Mouse (Mus musculus) adrenal gland, adult 18-20 months (tissue): Measurements from ENCODE around the gene Gm11037. TPM values are rescaled to one million over a fixed set of nuclear protein-coding genes. Genes with fewer than 3 reads are reported as not detected.

ENCODE experiments used
- DNase-seq, 2 experiments: peaks; one replicate each; pipeline ENCODE4 v3.0.0; 2021 to 2022; ENCODE audit warnings: low spot score in 2 of 2
- total RNA-seq, 2 experiments: library from RNA; stranded (reverse); gene quantifications; 1 replicate in 1 of 2; 2 replicates in 1 of 2; pipeline ENCODE4 v1.2.3; 2021

Gm11037 gene
- total RNA-seq, 2 experiments from 2014 or later: not detected

DNA sequence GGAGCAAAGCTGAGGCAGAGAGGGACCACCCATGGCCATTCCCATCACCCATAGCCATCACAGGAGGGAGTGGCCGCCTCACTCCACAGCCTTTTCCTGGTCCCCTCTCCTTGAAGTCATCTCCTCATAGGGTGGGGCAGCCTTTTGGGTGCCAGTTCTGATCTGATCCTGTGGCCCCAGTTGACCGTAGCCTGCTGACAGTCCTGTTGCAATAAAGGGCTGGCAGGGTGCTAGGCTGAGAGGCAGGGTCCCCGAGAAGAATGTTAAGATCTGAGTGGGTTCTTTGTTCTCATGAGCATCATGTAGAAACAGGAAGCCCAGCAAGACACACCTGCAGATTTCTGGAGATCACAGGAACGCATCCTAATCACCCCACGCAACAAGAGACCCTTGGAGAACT is 5.1 kb upstream of the Gm11037 start:
- no peak for DNase-seq

DNA sequence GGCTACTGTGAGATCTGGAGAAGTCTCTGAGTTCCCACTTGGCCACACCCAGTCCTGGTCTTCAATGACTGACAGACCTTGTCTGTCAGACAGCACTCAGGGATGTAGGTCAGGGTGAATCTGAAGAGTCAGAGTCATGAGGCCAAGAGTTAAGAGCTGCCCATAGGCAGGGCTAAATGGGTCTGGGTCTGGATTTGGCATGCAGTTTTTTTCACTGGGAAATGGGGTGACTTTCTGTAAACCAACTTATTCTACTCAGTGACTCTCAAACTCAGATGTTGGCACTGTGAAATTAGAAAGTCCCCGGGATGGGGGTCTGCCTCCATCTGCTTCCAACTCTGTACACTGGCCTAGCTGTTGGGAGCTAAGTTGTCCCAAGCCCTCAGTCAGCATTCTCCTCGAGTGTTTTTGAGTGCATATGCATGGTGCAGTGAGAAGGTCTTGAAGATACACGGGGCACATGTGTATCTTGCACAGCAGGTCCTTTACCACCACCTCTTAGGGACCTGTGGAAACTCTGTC is 4.6 kb upstream of the Gm11037 start:
- no peak for DNase-seq

DNA sequence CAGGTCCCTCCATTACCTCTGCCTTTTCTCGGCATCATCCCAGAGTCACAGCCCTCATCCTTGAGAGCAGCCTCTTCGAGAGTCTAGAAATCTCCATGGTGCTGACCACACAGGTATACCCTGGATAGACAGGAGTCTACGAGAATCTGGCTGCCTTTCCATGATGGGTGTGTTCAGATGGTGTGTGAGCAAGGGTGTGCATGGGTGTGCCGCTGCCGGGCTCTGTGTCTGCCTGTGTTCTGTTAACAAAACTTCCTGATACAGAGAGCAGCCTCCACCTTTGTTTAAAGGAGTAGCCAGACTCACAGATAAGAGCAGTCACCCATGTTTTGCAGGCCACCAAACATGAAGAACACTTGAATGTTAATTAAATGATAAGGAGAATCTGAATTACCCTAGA is 3.5 kb upstream of the Gm11037 start:
- DNase-seq: no peak

DNA sequence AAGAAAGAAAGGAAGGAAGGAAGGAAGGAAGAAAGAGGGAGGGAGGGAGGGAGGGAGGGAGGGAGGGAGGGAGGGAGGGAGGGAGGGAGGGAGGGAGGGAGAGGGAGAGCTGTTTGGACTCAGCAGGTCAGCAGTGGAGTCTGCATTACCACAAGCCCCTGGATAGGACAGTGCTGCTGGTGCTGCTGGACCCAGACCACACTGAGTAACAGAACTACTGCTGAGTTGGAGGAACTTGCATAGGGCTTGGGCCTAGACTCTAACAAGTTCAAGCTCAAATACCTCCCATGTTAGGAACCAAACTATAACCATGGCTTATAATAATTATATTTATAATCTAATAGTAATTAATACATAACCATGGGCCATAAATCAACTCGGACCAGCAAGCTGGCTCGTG is 2.4 kb upstream of the Gm11037 start:
- no peak for DNase-seq

DNA sequence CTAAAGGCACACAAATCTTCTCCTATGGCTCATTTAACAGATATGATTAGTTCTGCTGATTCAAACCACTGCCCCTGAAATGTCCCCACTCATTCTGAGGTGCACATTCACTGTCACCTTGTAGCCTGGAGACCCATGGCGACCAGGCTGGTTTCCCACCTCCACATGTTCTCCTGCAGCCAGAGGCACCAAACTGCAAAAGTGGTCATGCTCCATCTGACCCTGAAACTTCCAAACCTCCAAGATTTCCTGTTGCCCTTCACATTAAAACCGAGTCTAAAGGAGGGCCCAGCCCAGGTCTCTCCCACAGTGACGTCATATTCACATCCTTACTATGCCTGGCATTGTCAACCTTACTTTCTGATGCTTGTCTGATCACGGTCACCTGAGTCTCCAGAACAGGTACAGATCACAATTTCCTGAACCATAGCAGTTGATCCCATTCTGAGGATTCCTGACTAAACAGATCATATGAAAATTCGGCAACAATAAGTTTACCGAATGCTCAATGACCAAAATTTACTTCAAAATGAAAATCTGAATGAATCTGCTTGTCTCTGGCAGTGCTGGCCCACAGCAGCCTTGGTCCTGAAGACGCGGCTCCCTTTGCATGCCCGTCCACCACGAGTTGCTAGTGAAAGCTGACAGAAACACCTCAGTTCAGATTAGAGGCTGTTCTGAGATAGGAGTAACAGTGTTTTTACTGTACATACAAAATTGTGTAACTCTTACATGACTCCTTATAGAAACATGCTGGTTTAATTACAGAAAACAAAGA is 997 bp upstream of the Gm11037 start:
- DNase-seq: peak in 1 of 2 experiments; percentile 1

DNA sequence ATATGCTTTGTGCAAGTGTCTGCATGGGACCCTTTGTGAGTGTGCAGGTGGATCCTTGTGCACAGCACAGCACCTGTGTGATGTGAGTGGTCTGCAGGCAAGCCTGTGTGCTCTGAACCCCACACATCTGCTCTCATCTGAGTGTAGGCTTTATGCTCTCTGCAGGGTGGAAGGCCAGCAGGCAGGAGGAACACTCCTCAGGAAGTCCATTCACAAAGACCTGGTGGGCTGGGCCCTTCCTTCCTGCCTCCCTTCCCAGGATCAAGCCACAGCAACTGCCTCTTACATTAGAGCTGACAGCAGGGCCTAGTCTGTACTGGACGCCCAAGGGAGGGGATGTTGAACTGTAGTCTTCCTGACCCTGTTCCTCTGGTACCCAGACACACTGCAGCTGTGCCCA is 1.1 kb downstream of the Gm11037 start:
- peak in 1 of 2 experiments; percentile 1 for DNase-seq

DNA sequence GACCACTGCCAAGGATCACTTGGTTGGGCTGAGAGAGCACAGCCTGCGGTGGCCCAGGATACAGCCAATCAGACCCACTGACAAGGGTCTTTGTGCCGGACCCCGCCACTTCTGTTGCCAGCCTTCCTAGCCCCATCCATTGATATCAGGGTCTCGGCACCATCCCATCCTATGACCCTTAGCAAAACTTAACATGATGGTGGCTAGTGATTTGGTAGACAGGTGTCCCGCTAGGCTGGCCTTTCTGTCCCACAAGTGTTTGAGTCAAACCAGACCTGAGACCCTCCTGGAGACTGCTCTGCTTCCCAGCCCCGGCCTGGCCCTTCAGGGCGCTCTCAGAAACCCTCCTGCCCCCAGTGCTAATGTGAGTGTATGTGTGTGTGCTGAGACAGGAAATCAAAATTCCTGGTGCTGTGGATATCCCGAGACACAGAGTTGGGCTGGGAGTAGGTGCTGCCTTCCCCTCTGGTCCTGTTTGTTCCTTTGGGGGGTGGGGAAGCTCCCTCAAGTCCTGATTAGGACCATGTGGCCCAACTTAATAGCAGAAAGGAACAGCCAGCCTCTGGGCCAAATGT is 1.6 kb downstream of the Gm11037 start:
- DNase-seq: peak in 1 of 2 experiments; percentile 1

DNA sequence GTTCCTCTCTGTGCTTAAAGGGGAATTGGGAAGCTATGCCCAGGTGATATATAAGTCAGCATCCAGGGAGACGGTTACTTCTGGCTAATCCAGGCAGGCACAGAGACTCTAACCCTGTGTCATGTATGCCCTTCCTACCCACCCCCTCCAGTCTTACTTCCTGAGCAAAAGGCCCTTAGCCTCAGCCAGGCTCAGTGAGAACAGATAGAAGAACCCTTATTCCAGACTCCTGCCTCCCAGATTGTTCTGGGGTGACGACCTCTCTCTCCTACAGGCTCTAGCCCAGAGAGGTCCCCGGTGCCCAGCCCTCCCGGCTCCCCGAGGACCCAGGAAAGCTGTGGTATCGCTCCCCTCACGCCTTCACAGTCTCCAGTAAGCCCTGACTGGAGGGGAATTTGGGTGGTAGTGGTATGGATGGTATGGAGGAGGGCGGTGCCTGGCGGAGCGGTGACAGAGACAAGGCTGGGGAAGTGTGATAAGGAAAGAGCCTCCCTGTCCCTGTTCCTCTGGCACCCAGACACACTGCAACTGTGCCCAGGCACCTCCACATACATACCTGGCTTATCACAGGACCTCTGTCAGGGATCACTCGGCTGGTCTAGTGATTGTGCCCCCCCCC is 2.3 kb downstream of the Gm11037 start:
- DNase-seq: peak in 1 of 2 experiments; percentile 1

DNA sequence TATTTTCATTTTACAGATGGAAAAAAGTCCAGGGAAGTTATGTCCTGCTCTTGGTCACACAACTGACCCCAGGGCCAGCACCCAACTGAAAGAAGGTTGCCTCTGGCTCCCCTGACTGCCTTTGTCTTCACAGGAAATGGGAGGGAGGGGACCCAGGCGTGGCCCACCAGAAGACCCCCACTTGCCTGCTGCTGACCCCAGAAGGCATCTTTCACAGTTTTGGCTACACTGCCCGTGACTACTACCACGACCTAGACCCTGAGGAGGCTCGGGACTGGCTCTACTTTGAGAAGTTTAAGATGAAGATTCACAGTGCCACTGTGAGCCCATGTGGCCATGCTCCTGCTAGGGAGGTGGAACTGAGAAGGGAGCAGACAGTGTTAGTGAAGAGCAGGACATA is 5.0 kb downstream of the Gm11037 start:
- DNase-seq: no peak

DNA sequence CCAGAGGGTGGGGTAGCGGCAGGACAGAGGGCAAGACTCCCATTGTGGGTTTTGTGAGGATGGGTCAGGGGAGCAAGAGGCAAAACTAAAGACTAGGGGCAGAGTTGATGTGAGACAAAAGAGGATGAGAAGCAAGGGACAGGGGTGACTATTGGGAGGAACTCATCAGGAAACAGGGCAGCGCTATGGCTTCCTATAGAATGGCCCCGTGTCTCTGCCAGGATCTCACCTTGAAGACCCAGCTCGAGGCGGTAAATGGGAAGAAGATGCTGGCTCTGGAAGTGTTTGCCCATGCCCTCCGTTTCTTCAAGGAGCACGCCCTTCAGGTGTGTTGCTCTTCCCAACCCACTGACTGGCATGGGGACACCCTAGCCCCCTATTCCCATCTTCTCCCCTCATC is 5.5 kb downstream of the Gm11037 start:
- no peak for DNase-seq

DNA sequence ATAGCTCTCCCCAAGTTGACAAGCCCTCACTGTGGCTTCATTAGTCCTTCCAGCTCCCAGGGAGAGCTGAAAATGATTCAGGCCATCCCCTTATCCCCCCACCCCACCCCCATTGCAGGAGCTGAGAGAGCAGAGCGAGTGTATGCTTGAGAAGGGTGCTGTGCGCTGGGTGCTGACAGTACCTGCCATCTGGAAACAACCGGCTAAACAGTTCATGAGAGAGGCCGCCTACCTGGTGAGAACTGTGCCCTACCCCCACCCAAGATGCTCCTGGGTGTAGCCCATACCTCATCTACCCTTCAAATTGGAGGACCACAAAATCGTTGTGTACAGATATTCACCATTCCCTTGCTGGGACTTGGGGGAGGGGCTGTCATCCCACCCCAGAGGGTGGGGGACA is 6.0 kb downstream of the Gm11037 start:
- no peak for DNase-seq

DNA sequence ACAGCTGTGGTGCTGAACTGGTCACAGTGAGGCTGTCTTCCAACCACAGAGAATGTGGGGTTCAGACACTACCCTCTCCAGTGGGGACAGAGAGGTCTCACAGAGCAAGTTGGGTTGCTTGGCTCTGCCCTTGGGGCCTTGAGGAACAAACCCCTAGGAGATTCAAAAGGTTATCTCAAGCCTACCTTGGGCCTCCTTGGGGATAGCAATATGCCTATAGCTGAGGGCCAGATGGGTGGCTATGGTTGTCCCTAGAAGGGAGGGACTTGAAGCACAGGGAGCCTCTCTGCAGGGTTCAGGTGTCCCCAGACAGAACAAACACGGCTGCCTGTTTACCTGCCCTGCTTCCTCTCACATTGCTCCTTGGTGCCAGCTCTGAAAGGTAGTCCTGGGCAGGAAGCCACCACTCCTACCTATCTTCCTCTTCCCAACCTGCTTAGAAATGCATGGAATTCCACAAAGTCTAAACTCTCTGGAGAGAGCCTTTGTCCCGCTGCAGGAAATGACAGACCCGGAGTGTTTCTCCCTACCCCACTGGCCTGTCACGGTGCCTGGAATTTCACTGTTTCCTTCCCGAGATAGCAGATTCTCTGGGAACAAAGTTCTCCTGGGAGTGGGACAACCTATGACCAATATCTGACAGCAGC is 6.7 kb downstream of the Gm11037 start:
- DNase-seq: no peak

DNA sequence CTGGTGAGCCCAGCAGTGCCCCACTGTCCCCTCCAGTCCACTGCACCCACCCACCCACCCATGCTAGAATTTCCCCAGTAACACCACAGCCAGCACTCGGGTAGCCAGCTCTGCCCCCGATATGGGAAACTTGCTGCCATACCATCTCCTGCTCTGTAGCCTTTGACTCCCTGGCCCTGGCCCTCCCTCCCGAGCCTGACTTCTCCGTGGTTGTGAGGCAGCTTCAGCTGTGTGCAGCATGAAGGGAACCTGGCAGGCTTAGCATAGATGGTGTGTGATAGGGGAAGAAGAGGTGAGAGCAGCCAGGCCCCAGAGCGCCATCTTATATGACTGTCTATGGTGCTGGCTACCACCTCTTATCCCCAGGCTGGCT is 7.2 kb downstream of the Gm11037 start:
- no peak for DNase-seq

DNA sequence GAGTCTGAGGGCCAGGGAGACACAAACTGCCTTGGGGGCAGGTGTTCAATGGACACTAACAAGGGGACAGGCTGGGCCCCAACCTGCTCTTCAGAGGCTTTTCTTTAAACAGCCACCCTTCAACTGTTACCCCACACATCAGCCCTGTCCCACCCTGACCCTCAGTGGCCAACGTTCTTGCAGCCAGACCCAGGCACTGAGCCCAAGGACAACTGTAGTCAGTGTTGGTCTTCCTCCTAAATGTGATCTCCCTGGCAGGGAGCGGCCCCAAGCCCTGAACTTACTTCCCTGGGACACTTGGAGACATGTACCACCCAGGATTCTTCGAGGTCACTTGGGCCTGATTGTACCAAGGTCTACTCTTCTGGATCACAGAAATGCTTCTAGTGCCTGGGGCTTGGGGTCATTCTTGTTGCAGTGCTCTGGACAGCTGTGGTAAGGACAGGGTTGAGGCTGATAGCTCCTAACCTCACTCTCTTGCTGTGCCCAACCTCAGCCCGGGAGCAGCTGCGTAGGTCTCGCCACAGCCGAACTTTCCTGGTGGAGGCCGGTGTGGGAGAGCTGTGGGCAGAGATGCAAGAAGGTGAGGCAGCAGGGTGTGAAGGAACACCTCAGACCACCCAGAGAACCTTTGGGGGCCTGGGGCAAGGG is 8.2 kb downstream of the Gm11037 start:
- no peak for DNase-seq

DNA sequence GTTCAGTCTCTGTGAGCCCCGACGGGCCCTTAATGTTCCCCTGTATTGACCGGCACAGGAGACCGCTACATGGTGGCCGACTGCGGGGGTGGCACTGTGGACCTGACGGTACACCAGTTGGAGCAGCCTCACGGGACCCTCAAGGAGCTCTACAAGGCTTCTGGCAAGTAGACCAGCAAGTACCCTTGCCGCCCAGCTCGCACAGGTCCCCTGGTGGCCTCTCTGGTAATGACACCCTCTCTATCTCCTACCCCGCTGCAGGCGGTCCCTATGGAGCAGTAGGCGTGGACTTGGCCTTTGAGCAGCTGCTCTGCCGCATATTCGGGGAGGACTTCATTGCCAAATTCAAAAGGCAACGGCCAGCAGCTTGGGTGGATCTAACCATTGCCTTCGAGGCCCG is 9.3 kb downstream of the Gm11037 start:
- DNase-seq: peak; percentile 67 to 76

DNA sequence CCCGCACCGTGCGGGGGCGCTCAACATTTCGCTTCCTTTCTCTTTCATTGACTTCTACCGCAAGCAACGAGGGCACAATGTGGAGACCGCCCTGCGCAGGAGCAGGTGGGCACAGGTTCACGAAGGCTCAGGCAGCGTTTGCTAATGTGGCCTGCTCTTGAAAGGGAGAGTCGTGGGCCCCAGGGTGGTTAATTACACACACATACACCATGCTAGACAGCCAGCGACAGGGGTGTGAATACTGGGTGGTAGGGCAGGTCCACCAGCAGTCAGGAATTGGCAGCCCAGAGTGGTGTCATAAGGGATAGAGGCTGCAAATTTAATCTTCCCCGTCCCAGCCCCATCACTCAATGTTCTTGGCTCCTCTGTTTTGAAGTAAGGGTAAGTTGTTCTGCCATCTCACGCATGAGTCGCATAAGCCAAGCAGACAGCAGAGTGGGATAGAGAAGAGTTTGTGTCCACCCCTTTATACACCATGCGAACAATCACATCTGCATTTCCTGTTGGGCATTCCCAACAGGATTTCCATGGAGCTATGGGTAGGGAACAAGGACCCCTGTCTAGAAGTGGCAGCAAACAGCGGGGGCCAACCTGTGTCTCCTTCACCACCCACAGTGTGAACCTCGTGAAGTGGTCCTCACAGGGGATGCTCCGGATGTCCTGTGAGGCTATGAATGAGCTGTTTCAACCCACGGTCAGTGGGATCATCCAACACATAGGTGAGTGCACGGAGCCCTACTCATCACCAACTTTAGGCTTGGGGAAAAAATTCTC is 9.9 kb downstream of the Gm11037 start:
- DNase-seq: no peak

DNA sequence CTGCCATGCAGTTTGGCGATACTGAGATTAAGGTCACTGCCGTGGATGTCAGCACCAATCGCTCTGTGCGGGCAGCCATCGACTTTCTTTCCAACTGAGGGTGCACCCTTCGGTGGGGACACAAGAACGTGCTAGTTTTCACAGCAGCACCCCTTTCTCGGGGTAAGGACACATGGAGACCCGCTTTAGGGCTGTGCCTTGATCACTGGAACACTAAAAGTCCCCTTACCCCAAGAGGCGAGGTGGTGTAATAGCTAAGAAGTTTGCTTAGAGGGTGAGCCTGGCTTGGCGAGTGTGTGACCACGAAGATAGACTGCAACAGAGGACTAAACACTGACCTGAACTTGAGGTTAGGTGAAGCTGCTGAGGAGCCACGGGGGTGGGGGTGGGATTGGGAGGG is 11.8 kb downstream of the Gm11037 start:
- no peak for DNase-seq

DNA sequence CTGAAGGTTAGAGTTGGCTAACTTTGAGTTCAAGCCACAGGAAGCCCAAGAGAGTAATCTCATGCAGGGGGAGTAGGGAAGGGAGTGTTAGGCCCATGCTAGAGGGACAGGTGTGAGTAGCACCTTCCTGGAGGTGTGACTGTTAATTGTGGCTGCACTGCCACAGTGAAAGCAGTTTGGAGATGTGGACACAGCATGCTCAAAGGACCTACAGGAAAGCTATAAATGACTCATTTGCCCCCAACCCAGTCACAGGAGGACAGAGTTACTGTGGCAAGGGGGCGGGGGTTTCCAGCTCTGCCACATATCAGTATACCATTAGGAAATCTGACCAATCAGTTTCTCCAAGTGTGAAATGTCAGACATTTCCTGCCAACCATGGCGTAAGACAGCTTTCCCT is 12.2 kb downstream of the Gm11037 start:
- no peak for DNase-seq

DNA sequence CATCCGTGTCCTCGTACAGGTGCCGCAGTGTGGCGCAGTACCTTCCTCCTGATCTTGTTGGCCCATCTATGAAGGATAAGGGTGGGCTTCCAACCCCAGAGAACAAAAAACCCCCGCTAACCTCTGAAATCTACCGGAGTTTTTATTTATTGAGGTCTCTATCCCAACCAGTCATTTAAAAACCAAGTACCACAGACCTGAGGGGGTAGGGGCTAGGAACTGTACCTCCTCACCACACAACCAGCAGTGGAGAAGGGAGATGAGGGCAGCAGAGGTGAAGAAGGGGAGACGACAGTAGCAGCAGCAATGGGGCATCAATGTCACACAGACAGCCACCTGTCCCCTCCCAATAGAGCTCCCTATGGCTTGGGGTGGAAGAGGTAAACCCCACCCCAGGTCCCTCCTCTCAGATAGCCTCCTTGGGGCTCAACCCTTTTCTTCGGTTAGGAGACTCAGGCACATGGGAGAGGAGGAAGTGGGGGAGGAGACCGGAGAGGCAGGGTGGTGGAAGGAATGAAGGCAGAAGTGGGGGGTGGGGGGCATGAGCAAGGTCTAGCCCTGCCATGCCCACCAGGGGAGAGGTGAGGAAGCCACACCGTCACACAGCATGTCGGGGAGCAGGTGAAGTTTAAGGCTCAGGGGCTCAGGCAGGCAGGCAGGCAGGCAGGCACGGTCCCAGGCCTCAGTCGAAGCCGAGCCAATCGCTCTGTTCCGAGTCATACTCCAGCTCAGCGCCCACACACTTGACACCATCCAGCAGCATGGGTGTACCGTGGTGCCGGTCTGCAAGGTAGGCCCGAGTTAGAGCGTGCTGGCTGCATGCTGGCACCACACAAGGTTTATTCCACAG is 13.1 kb downstream of the Gm11037 start:
- no peak for DNase-seq

DNA sequence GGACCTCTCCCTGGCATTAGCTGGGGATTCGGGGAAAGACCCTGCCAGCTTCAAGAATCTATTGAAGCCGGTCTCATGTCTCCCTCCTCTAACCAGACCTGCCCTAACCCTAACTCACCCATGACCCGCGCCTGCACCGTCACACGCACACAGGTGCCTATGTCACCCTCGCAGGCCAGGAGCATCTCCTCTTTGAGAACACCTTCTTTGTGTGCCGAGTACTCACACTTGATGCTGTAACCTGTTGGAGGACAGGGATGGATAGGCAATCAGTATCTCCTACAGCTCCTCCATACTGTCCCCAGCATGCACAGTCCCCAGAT is 13.7 kb downstream of the Gm11037 start:
- DNase-seq: no peak
